8 mouse cellular contexts compared by ENCODE assay signal in genomic region chr5:41044465-41044864, GRCm38 (mm10).
DNase-seq lines count a peak whose midpoint lies in the region; ATAC-seq lines count a peak whose summit lies in the region.

No protein-coding gene starts in this region.

- no peak overlapping the region for H3K4me3 ChIP-seq in hindbrain, embryonic 12.5 days

- no peaks in the 10 kb centered on the region for H3K9me3 ChIP-seq in hindbrain, embryonic 12.5 days (replicated peaks)

- H3K36me3 ChIP-seq in hindbrain, embryonic 12.5 days, result no peaks in the 10 kb centered on the region

- H3K4me1 ChIP-seq in hindbrain, embryonic 12.5 days, result no peaks in the 10 kb centered on the region

- DNase-seq in adrenal gland, adult (ENCODE audit: inconsistent age in 2 of 2, low spot score in 1 of 2), result peak; percentile 36 to 83
- no peak for DNase-seq in adrenal gland, postnatal 4 days (ENCODE audit: low spot score in 2 of 2)
- peak; percentile 84 for DNase-seq in brain, adult 2 months (ENCODE audit: low read depth, low spot score)
- peak; percentile 52 for DNase-seq in fibroblast of lung, adult 2 months (ENCODE audit: low read depth)
- peak; percentile 80 to 85 for DNase-seq in layer of hippocampus, postnatal 10 days (ENCODE audit: low spot score in 2 of 2)
- DNase-seq in lung, postnatal 14 days, result peak; percentile 68
- DNase-seq in right cerebral cortex, adult 2 months (ENCODE audit: low spot score in 2 of 2), result peak; percentile 88 to 90

- H3K27ac ChIP-seq in hindbrain, embryonic 12.5 days, result no peak overlapping the region

- ATAC-seq in hindbrain, embryonic 12.5 days (ENCODE audit: low FRiP score), result peak; percentile 72

- no peaks in the 10 kb centered on the region for H3K27me3 ChIP-seq in hindbrain, embryonic 12.5 days

- H3K9ac ChIP-seq in hindbrain, embryonic 12.5 days, result no peak overlapping the region

- no peak overlapping the region for H3K4me2 ChIP-seq in hindbrain, embryonic 12.5 days (replicated peaks)

Comparison
In these comparisons a context has a peak if more than half of its experiments do, and no peak if none do; other contexts are left out.
1. DNase-seq: peak in adrenal gland, adult (2 of 2), brain, adult 2 months (single experiment), fibroblast of lung, adult 2 months (single experiment), layer of hippocampus, postnatal 10 days (2 of 2), lung, postnatal 14 days (single experiment) and right cerebral cortex, adult 2 months (2 of 2); none in adrenal gland, postnatal 4 days (0 of 2).